Mouse (Mus musculus) liver, embryonic 14.5 days (tissue): Measurements from ENCODE around the gene Donson. TPM values are rescaled to one million over a fixed set of nuclear protein-coding genes. Genes with fewer than 3 reads are reported as not detected.

Source experiments
- ATAC-seq: fragments of 200-750 bp; cut with Nextera tagmentation; 2 replicates; pipeline ENCODE4 v1.8.0; 2017; ENCODE audit warnings: moderate number of reproducible peaks, mild to moderate bottlenecking, moderate library complexity; ENCODE audit not compliant: insufficient read depth
- DNase-seq, 3 experiments: peaks; one replicate each; pipeline ENCODE4 v3.0.0-alpha.2; 2012 to 2013; ENCODE audit warnings: low read depth in 3 of 3, low spot score in 3 of 3
- H3K27ac ChIP-seq: fragments of 300-500 bp; sonication (generic); 2 replicates; pipeline ENCODE4 v1.5.1; 2014; ENCODE audit warnings: moderate library complexity, mild to moderate bottlenecking, control low read depth, inconsistent platforms
- H3K27me3 ChIP-seq: fragments of 300-500 bp; sonication (generic); 2 replicates; pipeline ENCODE4 v1.6.1; 2014; ENCODE audit warnings: mild to moderate bottlenecking, low read length, moderate library complexity; ENCODE audit not compliant: control insufficient read depth, insufficient read depth
- H3K36me3 ChIP-seq: fragments of 300-500 bp; sonication (generic); replicated peaks from 2 replicates; pipeline ENCODE4 v1.6.1; 2014; ENCODE audit warnings: low read depth; ENCODE audit not compliant: control insufficient read depth, insufficient read depth
- H3K4me1 ChIP-seq, 2 experiments: fragments of 200-500 bp in 1 of 2; fragments of 300-500 bp in 1 of 2; sonication (generic) in 1 of 2; replicated peaks; 2 replicates each; pipeline ENCODE4 v1.6.1; 2012 to 2014; ENCODE audit warnings: antibody characterized with exemption in 1 of 2, inconsistent platforms in 1 of 2, low read length in 1 of 2; ENCODE audit not compliant: control insufficient read depth in 2 of 2, insufficient read depth in 2 of 2
- H3K4me2 ChIP-seq: fragments of 300-500 bp; sonication (generic); 2 replicates; pipeline ENCODE4 v1.6.1; 2014; ENCODE audit warnings: low read depth, mild to moderate bottlenecking, control low read depth, moderate library complexity
- H3K4me3 ChIP-seq, 2 experiments: fragments of 200-500 bp in 1 of 2; fragments of 300-500 bp in 1 of 2; sonication (generic) in 1 of 2; 2 replicates each; pipeline ENCODE4 v1.5.1; 2012 to 2014; ENCODE audit warnings: low read depth in 2 of 2, low read length in 2 of 2, mild to moderate bottlenecking in 2 of 2, control low read depth in 1 of 2, inconsistent platforms in 1 of 2, moderate library complexity in 1 of 2; ENCODE audit not compliant: insufficient read depth in 1 of 2
- H3K9ac ChIP-seq: fragments of 300-500 bp; sonication (generic); replicated peaks from 2 replicates; pipeline ENCODE4 v1.6.1; 2014; ENCODE audit warnings: mild to moderate bottlenecking, control low read depth, moderate library complexity
- H3K9me3 ChIP-seq: fragments of 300-500 bp; sonication (generic); 2 replicates; pipeline ENCODE4 v1.6.1; 2016; ENCODE audit warnings: low read length, mixed read lengths; ENCODE audit not compliant: control insufficient read depth
- CTCF ChIP-seq: IDR thresholded peaks from 2 replicates; pipeline ENCODE4 v1.5.1; 2016; ENCODE audit warnings: antibody characterized with exemption, low read depth, control low read depth
- EP300 ChIP-seq: IDR thresholded peaks from 2 replicates; pipeline ENCODE4 v1.6.1; 2016; ENCODE audit warnings: antibody characterized with exemption, low read depth
- WGBS: fragments of 180-500 bp; shearing (Covaris S2); extraction: QIAGEN DNeasy Blood & Tissue Kit; methylation state at CpG from one replicate; pipeline ENCODE4 v1.1.7; 2014; ENCODE audit not compliant: insufficient replicate concordance; 5-methylcytosine and 5-hydroxymethylcytosine counted together
- polyA plus RNA-seq, 2 experiments: library from polyadenylated mRNA; depleted of rRNA in 1 of 2; stranded (reverse) in 1 of 2; unstranded in 1 of 2; fragments of >200 nt; fragmentation: Nextera tagmentation in 1 of 2; extraction: Ambion mirVana in 1 of 2; gene quantifications; 2 replicates each; pipeline versions ENCODE4 v1.2.1 to v1.2.3; 2012 to 2014

Donson gene
- polyA plus RNA-seq (2012; rRNA removed) (13.8 and 26.2 TPM in 2 replicates), polyA plus RNA-seq (2014; fragmentation: Nextera tagmentation; extraction: Ambion mirVana) (32.0 and 32.8 TPM in 2 replicates)

DNA sequence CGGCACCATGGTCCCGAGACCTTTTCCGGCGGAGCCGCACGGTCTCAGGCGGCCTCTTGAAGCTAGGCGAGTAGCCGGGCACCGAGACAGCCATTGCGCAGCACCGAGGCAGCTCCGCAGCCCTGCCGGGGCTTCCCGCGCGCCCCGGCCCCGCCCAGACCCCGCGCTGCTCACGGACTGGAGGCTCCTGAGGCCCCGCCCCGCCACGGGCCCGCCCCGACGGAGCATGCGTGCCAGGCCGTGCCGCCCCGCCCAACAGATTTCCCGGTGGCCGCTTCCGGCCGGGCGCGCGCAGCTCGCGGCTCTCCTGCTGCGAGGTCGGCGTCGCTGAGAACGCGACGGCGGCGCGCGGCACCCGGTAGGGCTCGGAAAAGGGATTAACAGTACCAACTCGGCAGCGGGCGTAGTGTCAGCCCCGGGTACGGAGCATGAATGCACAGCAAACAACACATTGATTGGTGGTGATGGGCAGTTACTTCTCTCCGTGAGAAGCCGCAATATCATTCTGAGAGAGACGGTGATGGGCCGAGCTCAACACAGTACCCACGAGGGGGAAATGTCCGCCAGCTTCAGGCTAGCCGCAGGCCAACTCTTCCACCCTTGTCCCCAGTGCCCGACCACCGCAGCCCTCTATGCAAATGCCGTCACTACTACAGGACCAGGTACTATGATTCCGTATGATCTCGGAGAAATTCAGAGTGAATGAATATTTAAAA lies at the start of gene Donson:
TSS of gene Donson (minus strand) at position 152 of the 716 bp plus-strand sequence.
- H3K36me3 ChIP-seq: peaks cover 24% of the 10 kb centered on the region
- TF ChIP-seq EP300: no peak
- TF ChIP-seq CTCF: no peak
- H3K4me2 ChIP-seq: peak within 1 kb of the TSS; percentile 94
- peak within 1 kb of the TSS; percentile 99 for H3K9ac ChIP-seq
- no peaks in the 10 kb centered on the region for H3K27me3 ChIP-seq
- H3K9me3 ChIP-seq: no peaks in the 10 kb centered on the region
- H3K27ac ChIP-seq: peak within 1 kb of the TSS; percentile 94
- H3K4me3 ChIP-seq: peak within 1 kb of the TSS; percentile 96 to 97
- ATAC-seq (peak; percentile 98), DNase-seq (peak; percentile 84 to 88 (median 87))
- H3K4me1 ChIP-seq: peaks cover 18 to 20% of the 10 kb centered on the region in 2 experiments
- WGBS: under 1% methylated on average over 71 of the region's 71 CpGs

GRCm38 (mm10) chr16:91736046-91736816 lies 47.7 kb upstream of the Donson start:
- no peaks in the 10 kb centered on the region for H3K36me3 ChIP-seq
- H3K9me3 ChIP-seq: no peaks in the 10 kb centered on the region
- no peak overlapping the region for H3K4me2 ChIP-seq
- TF ChIP-seq CTCF: no peak
- TF ChIP-seq EP300: no peak
- ATAC-seq: no peak
- H3K4me3 ChIP-seq: no peak overlapping the region
- DNase-seq: no peak
- WGBS: 62% methylated on average over 7 of the region's 7 CpGs
- no peak overlapping the region for H3K27ac ChIP-seq
- H3K4me1 ChIP-seq: peaks cover 0 to 21% of the 10 kb centered on the region in 2 experiments; a peak in 2 of 4 replicates
- no peak overlapping the region for H3K9ac ChIP-seq
- H3K27me3 ChIP-seq: peaks cover 18% of the 10 kb centered on the region

DNA sequence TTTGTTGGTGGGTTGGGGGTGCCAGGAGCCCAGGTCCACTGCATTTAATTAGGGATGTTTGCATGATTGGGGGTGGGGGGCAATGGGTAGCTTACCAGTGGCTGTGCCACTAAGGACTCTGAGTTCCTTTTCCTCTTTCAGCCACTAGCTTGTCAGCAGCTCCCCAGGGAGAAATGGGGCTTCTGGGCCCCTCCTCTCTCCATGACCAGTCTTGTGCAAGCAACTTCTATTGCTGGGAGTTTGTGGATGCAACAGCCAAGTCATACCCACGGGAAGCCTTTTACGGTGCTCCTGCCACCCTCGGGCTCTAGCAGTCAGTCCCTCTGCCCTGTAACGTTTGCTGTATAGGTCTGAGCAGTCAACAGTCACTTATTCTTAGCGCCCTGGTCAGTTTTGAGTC lies 46.2 kb upstream of the Donson start:
- Histone ChIP-seq H3K4me2 (no peak overlapping the region), H3K9ac (no peak overlapping the region), H3K27me3 (peaks cover 33% of the 10 kb centered on the region), H3K36me3 (no peaks in the 10 kb centered on the region), H3K4me3 (no peak overlapping the region), H3K9me3 (no peaks in the 10 kb centered on the region), H3K27ac (no peak overlapping the region), H3K4me1 (peaks cover 0 to 18% of the 10 kb centered on the region in 2 experiments; a peak in 2 of 4 replicates)
- ATAC-seq (no peak), DNase-seq (no peak)
- WGBS: 46% methylated on average over 5 of the region's 5 CpGs
- TF ChIP-seq EP300: no peak
- no peak for TF ChIP-seq CTCF

GRCm38 (mm10) chr16:91732816-91733215 lies 44.2 kb upstream of the Donson start:
- TF ChIP-seq CTCF: no peak
- no peak for TF ChIP-seq EP300
- Histone ChIP-seq H3K4me3 (no peak overlapping the region), H3K9me3 (no peaks in the 10 kb centered on the region), H3K4me2 (no peak overlapping the region), H3K27ac (no peak overlapping the region), H3K9ac (no peak overlapping the region), H3K36me3 (no peaks in the 10 kb centered on the region), H3K27me3 (peaks cover 38% of the 10 kb centered on the region), H3K4me1 (peaks cover under 1 to 17% of the 10 kb centered on the region in 2 experiments; a peak in 3 of 4 replicates)
- ATAC-seq: no peak
- WGBS: 14% methylated on average over 2 of the region's 2 CpGs
- DNase-seq: no peak

GRCm38 (mm10) chr16:91730446-91730845 lies 41.9 kb upstream of the Donson start:
- H3K4me2 ChIP-seq: peak overlapping the region; percentile 79
- H3K4me3 ChIP-seq: peak overlapping the region; percentile 60 to 72
- no peak overlapping the region for H3K27ac ChIP-seq
- WGBS: 3% methylated on average over 11 of the region's 11 CpGs
- H3K4me1 ChIP-seq: peaks cover 11 to 16% of the 10 kb centered on the region in 2 experiments
- peaks cover 38% of the 10 kb centered on the region for H3K27me3 ChIP-seq
- TF ChIP-seq CTCF (no peak), EP300 (no peak)
- H3K36me3 ChIP-seq: no peaks in the 10 kb centered on the region
- ATAC-seq: no peak
- H3K9ac ChIP-seq: 0 out of 2 replicates have a peak overlapping the region, but pooled peaks have one; percentile 7
- H3K9me3 ChIP-seq: no peaks in the 10 kb centered on the region
- DNase-seq: no peak
